Comparison of ENCODE assay signal across 12 mouse cellular contexts in the genomic region with DNA sequence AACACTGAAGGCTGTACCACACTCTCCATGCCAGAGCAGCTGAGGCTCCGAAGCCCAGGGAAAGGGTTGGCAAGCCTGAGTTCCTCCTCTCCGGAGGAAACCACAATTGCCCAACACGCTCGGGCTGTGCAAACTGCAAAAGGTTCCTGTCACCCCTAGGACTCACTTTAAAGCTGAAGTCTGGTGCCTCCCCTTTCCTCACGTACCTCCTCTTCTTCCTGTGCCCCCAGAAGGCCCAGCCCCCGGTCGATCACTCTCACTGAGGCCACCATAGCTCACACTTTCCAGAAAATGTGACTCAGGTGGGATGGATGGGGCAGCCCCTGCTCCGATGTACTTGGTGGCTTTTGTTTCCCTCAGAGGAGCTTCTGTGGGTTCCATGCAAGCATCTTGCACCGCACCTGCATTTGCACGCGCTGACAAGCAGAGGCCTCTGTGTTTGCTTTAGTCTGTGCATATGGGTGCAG. TPM values are rescaled to one million over a fixed set of nuclear protein-coding genes. Genes with fewer than 3 reads are reported as not detected.
A peak's percentile ranks its signal among the peaks of the same experiment; 100 is the strongest.
DNase-seq lines count a peak whose midpoint lies in the region; ATAC-seq lines count a peak whose summit lies in the region.
"Had no signal": no experiment of that assay in that cellular context is flagged by ENCODE, and none has a peak within 500 bp of the region (broad histone marks: within the 10 kb centered on the region; RNA-seq: fewer than 3 reads in every experiment).

A gene (minus strand): TSS at position 137 of the 467 bp plus-strand sequence.

- peaks cover 12% of the 10 kb centered on the region for H3K4me1 ChIP-seq in liver, embryonic 13.5 days (replicated peaks)
- H3K4me1 ChIP-seq: neural tube, embryonic 12.5 days had no signal

- DNase-seq in A20 (ENCODE audit: low read depth, low spot score) = peak; percentile 92
- peak; percentile 63 for DNase-seq in CD4-positive, CD25-positive, alpha-beta regulatory T cell, adult 2 months (ENCODE audit: low read depth, low spot score)
- no peak for DNase-seq in liver, embryonic 13.5 days
- peak; percentile 39 to 53 for DNase-seq in natural killer cell, adult 2 months (ENCODE audit: low spot score in 2 of 2)
- no peak for DNase-seq in layer of hippocampus, adult 18-20 months (ENCODE audit: low spot score in 2 of 2)
- no peak for DNase-seq in adrenal gland, postnatal 25 days
- DNase-seq in ovary, postnatal 10 days (ENCODE audit: low spot score) = no peak
- DNase-seq: cerebellum, adult 9-10 months; kidney, adult 18-20 months had no signal

- H3K4me2 ChIP-seq in liver, embryonic 13.5 days = peak within 1 kb of the TSS; percentile 12; the same call in 1 of the 2 replicates
- H3K4me2 ChIP-seq: neural tube, embryonic 12.5 days had no signal

- H3K27me3 ChIP-seq in liver, embryonic 13.5 days = no peaks in the 10 kb centered on the region
- H3K27me3 ChIP-seq: neural tube, embryonic 12.5 days had no signal

- H3K4me3 ChIP-seq in liver, embryonic 13.5 days (replicated peaks) = peak within 1 kb of the TSS; percentile 32
- H3K4me3 ChIP-seq: neural tube, embryonic 12.5 days had no signal

- no peaks in the 10 kb centered on the region for H3K36me3 ChIP-seq in liver, embryonic 13.5 days
- H3K36me3 ChIP-seq: neural tube, embryonic 12.5 days had no signal

- 27% methylated on average over 11 of the region's 11 CpGs for WGBS in liver, embryonic 13.5 days (ENCODE audit: insufficient replicate concordance)

- peak; percentile 30; the same call in 1 of the 2 replicates for ATAC-seq in liver, embryonic 13.5 days (ENCODE audit: low read depth)
- ATAC-seq: forebrain, embryonic 16.5 days had no signal

- no peaks in the 10 kb centered on the region for H3K9me3 ChIP-seq in liver, embryonic 13.5 days (replicated peaks)
- H3K9me3 ChIP-seq: neural tube, embryonic 12.5 days had no signal

- no peak within 1 kb of the TSS for H3K9ac ChIP-seq in liver, embryonic 13.5 days
- H3K9ac ChIP-seq: neural tube, embryonic 12.5 days had no signal

- H3K27ac ChIP-seq in liver, embryonic 13.5 days = no peak within 1 kb of the TSS; the same call in 1 of the 2 replicates
- H3K27ac ChIP-seq: neural tube, embryonic 12.5 days had no signal

RNA-seq across cellular contexts. Expression of the gene that starts here (rescaled TPM):
- 1.4 and 1.8 TPM in 2 replicates for polyA plus RNA-seq in liver, embryonic 13.5 days (2015; fragmentation: Nextera tagmentation; extraction: Ambion mirVana)
- not detected for total RNA-seq in layer of hippocampus, adult 18-20 months (2021)
- not detected in 2 replicates for total RNA-seq in adrenal gland, postnatal 25 days (2021)
- polyA plus RNA-seq: forebrain, embryonic 16.5 days; testis, adult 2 months had no signal

Comparison
In these comparisons a context has a peak if more than half of its experiments do, and no peak if none do; other contexts are left out.
1. DNase-seq: peak in A20 (single experiment), CD4-positive, CD25-positive, alpha-beta regulatory T cell, adult 2 months (single experiment) and natural killer cell, adult 2 months (2 of 2); none in liver, embryonic 13.5 days (single experiment), layer of hippocampus, adult 18-20 months (0 of 2), adrenal gland, postnatal 25 days (single experiment) and ovary, postnatal 10 days (single experiment).